Mouse (Mus musculus) cerebellum, adult 18-20 months (tissue): ENCODE results near the gene Ptprn2.

Experiments used
- DNase-seq, 2 experiments: peaks; one replicate each; pipeline ENCODE4 v3.0.0; 2021

Gene Ptprn2

GRCm38 (mm10) chr12:117152366-117153165 lies 667.0 kb downstream of the Ptprn2 start:
- DNase-seq: no peak

DNA sequence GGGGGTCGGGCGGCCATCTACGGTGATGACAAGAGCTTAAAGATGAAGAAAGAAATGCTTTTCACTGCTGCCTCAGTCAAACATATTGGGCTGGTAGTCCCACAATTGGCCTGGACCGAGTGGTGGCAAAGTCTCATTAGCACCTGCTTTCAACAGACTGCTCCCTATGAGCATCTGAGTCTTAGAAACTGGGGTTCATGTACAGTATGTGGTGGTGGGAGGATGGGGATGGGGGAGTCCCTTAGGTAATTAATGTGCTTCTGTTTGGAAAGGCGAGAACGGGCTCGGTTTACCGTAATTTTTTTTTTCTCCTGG lies 667.6 kb downstream of the Ptprn2 start:
- no peak for DNase-seq

- peak in 1 of 2 experiments; percentile 20 for DNase-seq
Observed at GRCm38 (mm10) chr12:117153671-117154355, 668.3 kb downstream of the Ptprn2 start.

DNA sequence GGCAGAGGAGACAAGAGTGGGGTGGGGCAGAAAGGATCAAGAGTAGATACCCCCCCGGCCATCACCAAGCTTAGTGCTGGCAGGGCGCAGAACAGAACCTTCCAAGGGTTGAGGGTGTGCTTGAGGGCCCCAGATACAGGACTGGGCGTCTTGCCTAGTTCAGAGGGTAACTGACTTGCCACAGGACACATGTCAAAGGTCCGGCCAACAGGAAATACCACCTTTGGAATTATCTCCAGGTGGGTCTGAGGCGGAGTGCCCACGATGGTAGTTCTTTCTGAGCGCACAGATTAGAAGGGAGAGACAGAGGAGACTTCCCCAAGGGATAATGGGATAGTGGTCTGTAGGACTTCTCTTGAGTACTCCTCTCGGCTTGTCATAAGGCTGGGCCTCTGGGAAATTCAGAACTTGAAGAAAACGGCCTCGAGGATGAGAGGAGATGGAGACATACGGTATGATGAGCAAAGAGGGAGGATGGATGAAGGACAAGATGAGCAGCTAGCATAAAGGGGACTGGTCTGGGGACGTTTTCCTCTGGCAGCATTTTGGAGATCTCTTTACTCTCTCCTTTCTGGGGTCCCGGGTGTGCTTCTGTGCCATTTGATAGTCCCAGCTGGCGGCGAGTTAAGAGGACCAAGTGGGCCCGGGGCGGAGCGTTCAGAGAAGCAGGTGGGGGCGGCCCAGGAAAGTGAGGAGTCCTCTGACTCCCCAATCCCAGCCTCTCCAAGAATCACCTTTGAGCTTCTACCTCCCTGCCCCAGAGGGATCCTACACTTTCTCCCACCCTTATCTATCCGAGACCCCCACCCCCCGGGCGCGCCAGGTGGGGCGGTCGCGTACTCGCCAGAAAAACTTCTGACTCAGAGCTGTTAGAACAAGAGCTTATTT lies 669.1 kb downstream of the Ptprn2 start:
- no peak for DNase-seq

GRCm38 (mm10) chr12:117155307-117156220 lies 670.0 kb downstream of the Ptprn2 start:
- DNase-seq: no peak

DNA sequence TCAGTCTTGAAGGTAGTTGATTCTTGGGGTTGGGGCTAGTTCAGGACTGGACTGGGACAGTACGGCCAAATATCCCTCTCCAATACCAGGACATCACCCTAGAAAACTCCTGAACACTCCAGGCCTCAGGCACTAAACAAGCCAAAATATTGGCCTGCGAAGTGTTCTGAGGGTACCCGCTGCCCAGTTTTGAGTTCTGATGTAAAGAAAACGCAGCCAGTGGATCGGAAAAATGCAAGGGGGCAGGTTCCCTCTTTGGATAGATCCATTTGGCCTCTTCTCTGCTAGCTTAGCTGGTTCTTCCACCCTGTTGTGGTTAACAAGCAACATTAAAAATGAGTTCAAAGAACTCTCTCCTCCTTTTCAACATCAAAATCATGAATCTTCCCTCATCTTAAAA lies 670.7 kb downstream of the Ptprn2 start:
- DNase-seq: no peak

DNA sequence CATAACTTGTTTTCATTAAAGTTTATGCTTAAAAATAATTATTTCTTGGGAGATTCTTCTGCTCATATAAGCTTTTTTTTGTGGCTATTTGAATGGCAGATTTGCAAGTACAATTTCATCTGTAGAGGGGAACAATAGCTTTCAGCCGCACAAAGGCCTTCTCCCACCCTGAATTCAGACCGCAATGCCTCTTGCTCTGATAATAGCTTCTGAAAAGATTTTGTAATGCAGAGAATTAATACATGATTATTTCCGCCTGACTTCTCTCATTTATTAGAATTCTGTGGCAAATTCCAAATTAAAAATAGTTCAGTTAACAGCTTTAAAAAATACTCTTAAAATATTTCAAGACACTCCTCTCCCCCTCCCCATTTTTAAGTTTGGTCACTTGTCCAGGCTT lies 671.3 kb downstream of the Ptprn2 start:
- DNase-seq: no peak

DNA sequence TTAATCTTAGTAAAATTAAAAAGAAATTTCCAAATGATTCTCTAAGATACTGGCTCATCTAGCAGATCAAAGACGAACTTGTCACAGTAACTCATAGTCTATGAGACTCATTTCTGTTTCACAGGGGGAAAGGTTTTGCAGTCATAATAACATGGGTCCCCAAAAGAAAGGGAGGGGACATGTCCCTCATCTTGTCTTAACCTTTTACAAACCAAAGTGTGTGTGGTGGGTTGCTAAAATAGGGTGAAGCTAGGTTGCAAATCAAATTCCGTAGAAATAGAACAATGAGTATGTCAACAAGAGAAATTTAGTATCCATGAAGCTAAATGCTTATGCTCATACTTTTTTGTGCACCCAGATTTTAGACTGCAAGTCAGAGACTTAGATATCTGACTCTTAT lies 671.7 kb downstream of the Ptprn2 start:
- no peak for DNase-seq

DNA sequence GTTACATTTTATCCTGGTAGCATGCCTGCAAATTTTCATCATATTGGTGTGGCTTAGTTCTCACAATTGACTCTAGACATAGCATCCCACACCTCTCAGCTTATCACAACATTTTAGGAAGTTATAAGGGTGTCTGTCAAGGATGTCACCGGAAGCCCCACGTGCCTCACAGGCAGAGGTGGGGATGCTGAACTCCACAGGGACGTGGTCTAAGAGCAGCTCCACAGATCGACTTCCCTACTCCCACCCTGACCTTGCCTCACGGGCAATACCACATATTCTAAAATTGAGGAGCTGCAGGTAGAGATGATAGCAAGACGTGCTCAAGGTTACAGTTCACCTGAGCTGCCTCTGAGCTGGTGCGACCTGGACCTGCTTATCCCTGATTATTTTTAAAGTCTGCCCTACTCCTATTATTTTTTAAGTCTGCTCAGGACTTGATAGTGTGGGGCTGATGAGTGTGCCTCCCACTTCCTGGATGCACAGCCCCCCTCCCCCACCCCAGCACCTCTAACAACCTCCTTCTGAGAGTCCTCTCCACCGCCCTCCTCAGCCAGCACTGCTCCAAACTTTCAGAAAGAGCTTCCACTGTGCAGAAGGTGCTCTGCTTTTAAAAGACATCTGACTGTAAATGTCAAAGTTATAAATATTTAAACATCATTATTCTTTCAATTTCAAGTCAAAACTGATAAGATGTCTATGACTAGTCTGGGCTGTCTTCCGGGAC lies 672.3 kb downstream of the Ptprn2 start:
- DNase-seq: no peak

DNA sequence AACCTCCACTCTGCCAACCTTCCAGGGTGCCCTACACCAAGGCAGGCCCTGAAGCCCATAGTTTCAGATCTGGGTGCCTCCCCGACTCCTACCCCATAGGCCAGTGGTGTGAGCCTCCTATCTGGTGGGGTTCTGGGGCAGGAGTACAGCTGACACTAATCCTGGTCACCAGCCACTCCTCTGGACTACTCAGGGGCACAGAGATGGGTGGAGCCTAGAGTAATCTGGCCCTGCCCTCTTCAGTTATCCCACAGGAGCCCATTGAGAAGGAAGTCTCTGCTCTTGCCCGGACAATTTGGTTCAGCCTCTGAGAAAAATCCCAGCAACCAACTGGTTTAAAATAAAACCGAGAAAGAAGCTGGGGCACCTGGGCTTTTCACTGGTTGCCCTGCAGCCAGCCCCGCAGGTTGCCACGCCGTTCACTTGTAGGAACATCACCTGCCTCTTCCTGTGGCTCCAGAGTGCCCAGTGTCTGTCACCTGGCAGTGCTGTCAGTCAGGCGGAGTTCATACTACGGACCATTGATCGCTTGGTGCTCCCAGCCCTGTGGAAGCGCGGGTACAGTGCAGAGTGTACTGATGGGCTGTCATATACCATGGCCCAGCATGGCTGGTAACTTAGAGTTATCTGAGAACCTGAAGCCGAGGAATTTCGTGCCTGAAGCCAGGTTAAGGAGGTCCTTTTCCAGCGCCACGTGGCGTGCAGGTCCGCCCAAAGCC lies 673.6 kb downstream of the Ptprn2 start:
- DNase-seq: no peak

- no peak for DNase-seq
Observed at GRCm38 (mm10) chr12:117159669-117160210, 674.2 kb downstream of the Ptprn2 start.

DNA sequence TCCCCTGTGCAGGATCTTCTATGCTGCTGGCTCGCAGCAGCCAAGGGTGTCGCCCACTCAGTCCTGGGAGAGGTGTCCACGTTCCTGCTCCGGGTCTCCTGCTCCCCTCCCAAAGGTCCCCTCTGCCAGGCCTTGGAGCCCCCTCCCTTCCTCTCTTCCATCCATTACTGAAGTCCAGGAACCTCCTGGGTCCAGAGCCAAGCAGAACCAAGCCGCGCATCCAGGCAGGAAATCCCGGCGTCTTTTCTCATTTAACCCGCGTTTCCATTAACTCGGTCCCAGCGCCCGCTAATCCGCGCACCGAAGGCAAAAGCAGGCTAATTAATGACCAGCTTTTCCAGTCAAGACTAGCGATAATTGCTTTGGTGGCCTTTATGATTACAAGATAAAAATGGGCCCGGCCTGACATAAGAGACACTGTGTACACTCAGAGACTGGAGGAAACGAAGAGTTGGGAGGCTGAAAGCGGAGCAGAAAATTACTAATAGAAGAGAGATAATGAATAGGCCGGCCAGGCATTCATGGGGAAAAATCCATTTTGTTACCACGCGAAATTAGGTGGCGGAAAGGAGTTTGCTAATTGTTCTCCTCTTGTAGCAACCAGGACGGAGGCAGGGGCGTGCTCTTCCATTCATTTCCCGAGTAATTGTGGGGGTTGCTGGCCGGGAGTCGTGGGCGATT lies 674.8 kb downstream of the Ptprn2 start:
- no peak for DNase-seq

GRCm38 (mm10) chr12:117162180-117162579 lies 676.7 kb downstream of the Ptprn2 start:
- DNase-seq: no peak

DNA sequence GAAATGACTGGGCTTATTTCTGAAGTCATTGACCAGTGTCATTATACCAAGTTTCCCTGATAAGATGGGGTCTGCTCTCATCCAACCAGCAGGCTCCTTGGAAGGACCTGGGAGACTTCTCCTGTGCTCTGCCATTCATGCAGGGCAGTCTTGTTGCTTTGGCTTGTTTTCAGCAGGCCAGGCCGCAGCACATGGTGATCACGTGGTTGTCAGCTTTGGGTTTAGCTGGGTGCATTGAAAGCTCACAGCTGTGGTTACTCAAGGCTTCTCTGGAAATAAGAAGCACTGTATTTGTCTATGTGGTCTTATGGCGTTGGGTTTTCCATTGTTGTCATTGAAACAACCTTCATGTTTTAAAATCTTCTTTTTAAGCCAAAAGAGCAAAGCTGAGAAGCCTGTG lies 678.3 kb downstream of the Ptprn2 start:
- DNase-seq: no peak

DNA sequence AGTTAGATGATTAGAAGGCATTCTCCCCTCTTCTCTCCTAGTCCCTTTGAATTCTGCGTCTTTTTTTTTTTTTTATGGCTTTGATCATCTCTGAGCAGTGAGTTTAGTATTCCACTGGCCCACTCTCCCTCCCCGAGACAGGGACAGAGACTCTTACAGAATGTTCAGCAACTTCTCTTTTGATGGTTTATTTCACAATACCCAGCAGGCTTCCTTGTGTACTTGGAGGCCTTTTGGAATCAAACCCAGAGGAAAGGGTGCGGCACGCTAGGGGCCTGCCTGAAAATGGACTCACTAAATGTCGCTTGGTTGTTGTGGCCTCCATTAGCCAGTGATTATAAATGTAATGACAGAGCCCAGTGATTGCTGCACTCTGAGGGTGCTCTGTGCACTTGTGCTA lies 680.7 kb downstream of the Ptprn2 start:
- DNase-seq: no peak

DNA sequence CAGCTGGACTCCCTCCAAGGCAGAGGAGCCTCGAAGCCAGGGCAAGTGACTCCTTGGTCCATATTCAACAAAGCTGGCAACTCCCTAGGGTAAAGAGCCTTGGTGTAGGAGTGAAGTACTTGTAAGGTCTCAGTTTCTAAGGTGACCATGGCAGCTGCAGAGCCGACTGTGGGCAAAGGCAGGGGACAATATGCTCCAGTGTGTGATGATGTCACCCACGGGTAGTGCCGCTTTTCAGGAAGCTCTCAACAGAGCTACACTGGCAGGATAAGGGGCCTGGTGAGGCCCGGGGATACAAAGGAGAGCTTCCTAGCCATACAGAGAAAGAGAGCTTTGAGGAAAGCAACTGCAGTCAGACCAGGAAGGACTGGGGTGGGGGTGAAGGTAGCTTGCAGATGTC lies 684.1 kb downstream of the Ptprn2 start:
- no peak for DNase-seq

DNA sequence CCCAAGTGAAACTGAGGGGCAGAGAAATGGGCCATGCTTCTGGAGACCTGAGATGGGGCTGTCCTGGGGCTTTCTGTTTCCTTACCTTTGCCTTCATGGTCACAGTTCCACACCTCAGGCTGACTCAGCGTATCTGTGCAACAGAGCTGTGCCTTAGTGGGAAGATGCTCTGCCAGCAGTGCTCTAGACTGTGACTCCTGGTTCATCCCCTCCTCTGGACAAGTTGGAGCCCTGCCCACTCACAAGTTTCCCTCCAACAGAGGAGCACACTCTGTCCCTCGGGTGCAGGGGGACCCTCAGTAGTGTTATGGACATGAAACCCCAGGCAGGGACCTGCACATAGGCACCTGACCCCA lies 687.0 kb downstream of the Ptprn2 start:
- DNase-seq: no peak

DNA sequence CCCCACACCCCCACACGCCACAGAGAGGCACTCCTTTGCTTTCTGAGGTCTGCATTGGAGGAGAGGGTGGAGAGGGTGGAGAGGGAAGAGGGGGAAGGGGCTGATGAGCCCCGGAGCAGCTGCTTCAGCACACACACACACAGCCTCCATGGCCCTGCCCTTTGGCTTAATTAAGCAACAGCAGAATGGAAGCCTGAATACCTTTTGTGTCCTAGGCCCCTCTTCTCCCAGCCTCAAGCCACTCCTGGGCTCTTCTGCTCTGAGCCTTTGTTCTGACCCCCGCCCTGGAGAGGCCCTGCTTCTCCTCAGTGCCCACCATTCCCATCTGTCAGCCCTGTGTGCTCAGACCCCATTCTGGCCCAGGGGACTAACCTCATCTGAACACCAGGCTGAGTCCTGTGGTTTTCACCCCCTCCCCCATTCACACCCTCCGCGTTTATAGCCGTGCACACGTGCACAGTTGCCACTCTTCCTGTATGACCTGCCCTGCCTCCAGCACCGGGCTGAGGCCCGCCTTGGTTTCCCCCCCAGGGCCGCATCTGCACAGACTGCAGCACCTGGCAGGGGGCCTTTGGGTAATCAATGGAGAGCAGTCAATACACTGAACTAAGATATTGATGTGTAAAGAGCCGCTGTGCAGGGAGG lies 687.5 kb downstream of the Ptprn2 start:
- DNase-seq: no peak

GRCm38 (mm10) chr12:117174189-117174588 lies 688.7 kb downstream of the Ptprn2 start:
- DNase-seq: no peak
